Comparison of ENCODE assay signal across 5 mouse cellular contexts in genomic region chr11:109535966-109536365, GRCm38 (mm10).
"Had no signal": no experiment of that assay in that cellular context is flagged by ENCODE, and none has a peak within 500 bp of the region (broad histone marks: within the 10 kb centered on the region; RNA-seq: fewer than 3 reads in every experiment).

No protein-coding gene starts in this region.

- DNase-seq: kidney, postnatal 14 days; layer of hippocampus, postnatal 36 days; lung, adult 2 months; lung, postnatal 36 days; thymus, postnatal 14 days had no signal
